Mouse (Mus musculus) thymus, postnatal 36 days (tissue): ENCODE measurements around the gene Psmd6.

ENCODE experiments used
- DNase-seq, 2 experiments: peaks; one replicate each; pipeline ENCODE4 v3.0.0; 2022; ENCODE audit warnings: mixed read lengths in 2 of 2

Psmd6 gene

GRCm38 (mm10) chr14:14120230-14121096, at the start of gene Psmd6:
Psmd6 (minus strand) TSS chr14:14120984.
- DNase-seq = peak; percentile 87 to 89

- DNase-seq = no peak
Observed at GRCm38 (mm10) chr14:14110710-14111109, 10.1 kb downstream of the Psmd6 start.

GRCm38 (mm10) chr14:14104930-14105318, 15.9 kb downstream of the Psmd6 start:
- no peak for DNase-seq

GRCm38 (mm10) chr14:14104213-14104929, 16.4 kb downstream of the Psmd6 start:
- DNase-seq = no peak

- DNase-seq = no peak
Observed at GRCm38 (mm10) chr14:14101296-14101695, 19.5 kb downstream of the Psmd6 start.

- DNase-seq = no peak
Observed at GRCm38 (mm10) chr14:14100773-14101280, 20.0 kb downstream of the Psmd6 start.

GRCm38 (mm10) chr14:14098330-14098980, 22.3 kb downstream of the Psmd6 start:
- peak; percentile 78 to 87 for DNase-seq

GRCm38 (mm10) chr14:14090571-14090970, 30.2 kb downstream of the Psmd6 start:
- DNase-seq = no peak

- no peak for DNase-seq
Observed at GRCm38 (mm10) chr14:14088016-14088791, 32.6 kb downstream of the Psmd6 start.

- DNase-seq = no peak
Observed at GRCm38 (mm10) chr14:14087348-14087747, 33.4 kb downstream of the Psmd6 start.

- no peak for DNase-seq
Observed at GRCm38 (mm10) chr14:14086711-14087263, 34.0 kb downstream of the Psmd6 start.

- DNase-seq = no peak
Observed at GRCm38 (mm10) chr14:14083811-14084210, 37.0 kb downstream of the Psmd6 start.

- DNase-seq = no peak
Observed at GRCm38 (mm10) chr14:14080604-14081194, 40.1 kb downstream of the Psmd6 start.

- DNase-seq = no peak
Observed at GRCm38 (mm10) chr14:14071456-14071855, 49.3 kb downstream of the Psmd6 start.

GRCm38 (mm10) chr14:14070541-14071315, 50.1 kb downstream of the Psmd6 start:
- no peak for DNase-seq

- no peak for DNase-seq
Observed at GRCm38 (mm10) chr14:14068553-14068952, 52.2 kb downstream of the Psmd6 start.

- peak; percentile 51 to 56 for DNase-seq
Observed at GRCm38 (mm10) chr14:14067648-14068472, 52.9 kb downstream of the Psmd6 start.

GRCm38 (mm10) chr14:14066241-14066640, 54.5 kb downstream of the Psmd6 start:
- no peak for DNase-seq

GRCm38 (mm10) chr14:14065142-14065498, 55.7 kb downstream of the Psmd6 start:
- no peak for DNase-seq
